Mouse (Mus musculus) kidney, embryonic 14.5 days (tissue): ENCODE measurements at regions not wholly inside any gene's neighbourhood (a gene's known extent, or its start where the extent isn't known, plus 50 kb on each side); places are given as distances from the start of the nearest gene placed in this dataset.

Experiments used
- ATAC-seq: fragments of 200-750 bp; cut with Nextera tagmentation; 2 replicates; pipeline ENCODE4 v1.8.0; 2017; ENCODE audit warnings: moderate number of reproducible peaks, mild to moderate bottlenecking, moderate TSS enrichment, moderate library complexity; ENCODE audit not compliant: low FRiP score, low TSS enrichment
- H3K27ac ChIP-seq: fragments of 300-500 bp; sonication (generic); 2 replicates; pipeline ENCODE4 v1.5.1; 2014; ENCODE audit warnings: low read depth, mild to moderate bottlenecking, low read length, moderate library complexity, mixed read lengths
- H3K27me3 ChIP-seq: fragments of 300-500 bp; sonication (generic); 2 replicates; pipeline ENCODE4 v1.6.1; 2014; ENCODE audit warnings: mild to moderate bottlenecking, low read length; ENCODE audit not compliant: control insufficient read depth, insufficient read depth
- H3K36me3 ChIP-seq: fragments of 300-500 bp; sonication (generic); 2 replicates; pipeline ENCODE4 v1.6.1; 2014; ENCODE audit warnings: low read length, mixed read lengths; ENCODE audit not compliant: control insufficient read depth, insufficient read depth
- H3K4me1 ChIP-seq: fragments of 300-500 bp; sonication (generic); 2 replicates; pipeline ENCODE4 v1.6.1; 2014; ENCODE audit warnings: low read length, mixed read lengths; ENCODE audit not compliant: control insufficient read depth, insufficient read depth
- H3K4me2 ChIP-seq: fragments of 300-500 bp; sonication (generic); replicated peaks from 2 replicates; pipeline ENCODE4 v1.6.1; 2014; ENCODE audit warnings: low read depth, mild to moderate bottlenecking, low read length
- H3K4me3 ChIP-seq: fragments of 300-500 bp; sonication (generic); 2 replicates; pipeline ENCODE4 v1.5.1; 2014; ENCODE audit warnings: mild to moderate bottlenecking, low read length
- H3K9ac ChIP-seq: fragments of 300-500 bp; sonication (generic); 2 replicates; pipeline ENCODE4 v1.6.1; 2014; ENCODE audit warnings: low read depth, mild to moderate bottlenecking, low read length, moderate library complexity
- H3K9me3 ChIP-seq: fragments of 300-500 bp; sonication (generic); 2 replicates; pipeline ENCODE4 v1.6.1; 2016; ENCODE audit warnings: low read length; ENCODE audit not compliant: control insufficient read depth
- WGBS: fragments of 180-500 bp; shearing (Covaris S2); extraction: QIAGEN DNeasy Blood & Tissue Kit; methylation state at CpG from one replicate; pipeline ENCODE4 v1.1.7; 2014; 5-methylcytosine and 5-hydroxymethylcytosine counted together

GRCm38 (mm10) chr9:71420064-71420463, 65.7 kb downstream of the Polr2m start:
- no peaks in the 10 kb centered on the region for H3K36me3 ChIP-seq
- H3K9me3 ChIP-seq, result no peaks in the 10 kb centered on the region
- H3K4me2 ChIP-seq, result no peak overlapping the region
- no peak overlapping the region for H3K9ac ChIP-seq
- no peak overlapping the region for H3K27ac ChIP-seq
- H3K4me1 ChIP-seq, result no peaks in the 10 kb centered on the region
- no peak for ATAC-seq
- no peaks in the 10 kb centered on the region for H3K27me3 ChIP-seq
- 65% methylated on average over 5 of the region's 5 CpGs for WGBS
- no peak overlapping the region for H3K4me3 ChIP-seq

- Histone ChIP-seq H3K9me3 (no peaks in the 10 kb centered on the region), H3K27ac (no peak overlapping the region), H3K4me2 (no peak overlapping the region), H3K27me3 (no peaks in the 10 kb centered on the region), H3K4me1 (no peaks in the 10 kb centered on the region), H3K9ac (no peak overlapping the region), H3K36me3 (no peaks in the 10 kb centered on the region), H3K4me3 (no peak overlapping the region)
- 92% methylated on average over 4 of the region's 4 CpGs for WGBS
- ATAC-seq, result no peak
These were observed 67.2 kb downstream of the Polr2m start for GRCm38 (mm10) chr9:71418531-71418930.

- H3K36me3 ChIP-seq, result no peaks in the 10 kb centered on the region
- WGBS, result 73% methylated on average over 4 of the region's 4 CpGs
- no peaks in the 10 kb centered on the region for H3K9me3 ChIP-seq
- no peak overlapping the region for H3K27ac ChIP-seq
- no peaks in the 10 kb centered on the region for H3K4me1 ChIP-seq
- no peak for ATAC-seq
- no peak overlapping the region for H3K9ac ChIP-seq
- H3K4me2 ChIP-seq, result no peak overlapping the region
- H3K4me3 ChIP-seq, result no peak overlapping the region
- H3K27me3 ChIP-seq, result no peaks in the 10 kb centered on the region
These were observed 68.5 kb downstream of the Polr2m start for GRCm38 (mm10) chr9:71417248-71417647.

- Histone ChIP-seq H3K36me3 (no peaks in the 10 kb centered on the region), H3K27me3 (no peaks in the 10 kb centered on the region), H3K4me3 (no peak overlapping the region), H3K9ac (no peak overlapping the region), H3K4me1 (no peaks in the 10 kb centered on the region), H3K27ac (no peak overlapping the region), H3K4me2 (no peak overlapping the region), H3K9me3 (0 out of 2 replicates have a peak, but pooled peaks cover 6% of the 10 kb centered on the region)
- WGBS, result 85% methylated on average over 1 of the region's 1 CpGs
- ATAC-seq, result no peak
These were observed 74.6 kb downstream of the Polr2m start for GRCm38 (mm10) chr9:71411171-71411570.

GRCm38 (mm10) chr9:71409925-71410324, 75.8 kb downstream of the Polr2m start:
- WGBS, result 91% methylated on average over 1 of the region's 1 CpGs
- Histone ChIP-seq H3K9ac (no peak overlapping the region), H3K4me2 (no peak overlapping the region), H3K27me3 (no peaks in the 10 kb centered on the region), H3K4me1 (no peaks in the 10 kb centered on the region), H3K4me3 (no peak overlapping the region), H3K9me3 (0 out of 2 replicates have a peak, but pooled peaks cover 6% of the 10 kb centered on the region), H3K36me3 (no peaks in the 10 kb centered on the region), H3K27ac (no peak overlapping the region)
- no peak for ATAC-seq

- Histone ChIP-seq H3K36me3 (no peaks in the 10 kb centered on the region), H3K4me1 (no peaks in the 10 kb centered on the region), H3K27me3 (no peaks in the 10 kb centered on the region), H3K4me3 (no peak overlapping the region), H3K4me2 (no peak overlapping the region), H3K9me3 (0 out of 2 replicates have a peak, but pooled peaks cover 6% of the 10 kb centered on the region), H3K27ac (no peak overlapping the region), H3K9ac (no peak overlapping the region)
- no peak for ATAC-seq
- 69% methylated on average over 5 of the region's 5 CpGs for WGBS
These were observed 76.8 kb downstream of the Polr2m start for GRCm38 (mm10) chr9:71408946-71409345.

GRCm38 (mm10) chr9:71404396-71405135, 81.2 kb downstream of the Polr2m start:
- H3K4me3 ChIP-seq, result no peak overlapping the region
- WGBS, result 75% methylated on average over 8 of the region's 8 CpGs
- no peak overlapping the region for H3K4me2 ChIP-seq
- H3K9me3 ChIP-seq, result no peaks in the 10 kb centered on the region
- no peak overlapping the region for H3K27ac ChIP-seq
- peaks cover 9% of the 10 kb centered on the region; the same call in 1 of the 2 replicates for H3K4me1 ChIP-seq
- H3K27me3 ChIP-seq, result no peaks in the 10 kb centered on the region
- H3K9ac ChIP-seq, result no peak overlapping the region
- H3K36me3 ChIP-seq, result no peaks in the 10 kb centered on the region
- ATAC-seq, result no peak

GRCm38 (mm10) chr9:71401667-71402066, 84.1 kb downstream of the Polr2m start:
- Histone ChIP-seq H3K36me3 (no peaks in the 10 kb centered on the region), H3K27ac (no peak overlapping the region), H3K4me1 (peaks cover 16% of the 10 kb centered on the region; the same call in 1 of the 2 replicates), H3K9ac (no peak overlapping the region), H3K4me2 (no peak overlapping the region), H3K9me3 (no peaks in the 10 kb centered on the region), H3K4me3 (no peak overlapping the region), H3K27me3 (no peaks in the 10 kb centered on the region)
- no peak for ATAC-seq
- whole genome bisulfite sequencing, result 63% methylated on average over 1 of the region's 1 CpGs

- Histone ChIP-seq H3K9ac (no peak overlapping the region), H3K4me2 (no peak overlapping the region), H3K27me3 (no peaks in the 10 kb centered on the region), H3K9me3 (no peaks in the 10 kb centered on the region), H3K36me3 (no peaks in the 10 kb centered on the region), H3K27ac (no peak overlapping the region), H3K4me1 (peaks cover 20% of the 10 kb centered on the region; the same call in 1 of the 2 replicates), H3K4me3 (no peak overlapping the region)
- 36% methylated on average over 1 of the region's 1 CpGs for WGBS
- ATAC-seq, result no peak
These were observed 86.4 kb downstream of the Polr2m start for GRCm38 (mm10) chr9:71399346-71399745.
